Mouse (Mus musculus) E14TG2a.4 (cell line): ENCODE measurements at regions not wholly inside any gene's neighbourhood (a gene's known extent, or its start where the extent isn't known, plus 50 kb on each side); places are given as distances from the start of the nearest gene placed in this dataset.

ENCODE experiments used
- H3K27me3 ChIP-seq: 2 replicates; pipeline ENCODE4 v1.6.1; 2014; ENCODE audit warnings: low read length, control low read depth; ENCODE audit not compliant: insufficient read depth
- H3K36me3 ChIP-seq: 2 replicates; pipeline ENCODE4 v1.6.1; 2014; ENCODE audit warnings: low read length, control low read depth; ENCODE audit not compliant: insufficient read depth
- H3K4me1 ChIP-seq: replicated peaks from 2 replicates; pipeline ENCODE4 v1.6.1; 2014; ENCODE audit warnings: low read depth, low read length, control low read depth
- H3K4me3 ChIP-seq: replicated peaks from 2 replicates; pipeline ENCODE4 v1.5.1; 2014; ENCODE audit warnings: mild to moderate bottlenecking, low read length
- H3K9me3 ChIP-seq: 2 replicates; pipeline ENCODE4 v1.6.1; 2014; ENCODE audit warnings: low read length, control low read depth
- CTCF ChIP-seq: conservative IDR thresholded peaks from 2 replicates; pipeline ENCODE4 v1.5.1; 2014; ENCODE audit warnings: low read length
- NANOG ChIP-seq: IDR thresholded peaks from 2 replicates; pipeline ENCODE4 v1.6.1; 2014; ENCODE audit warnings: borderline replicate concordance, low read length, mixed read lengths
- POU5F1 ChIP-seq: IDR thresholded peaks from 2 replicates; pipeline ENCODE4 v1.6.1; 2014; ENCODE audit warnings: low read length, borderline replicate concordance

DNA sequence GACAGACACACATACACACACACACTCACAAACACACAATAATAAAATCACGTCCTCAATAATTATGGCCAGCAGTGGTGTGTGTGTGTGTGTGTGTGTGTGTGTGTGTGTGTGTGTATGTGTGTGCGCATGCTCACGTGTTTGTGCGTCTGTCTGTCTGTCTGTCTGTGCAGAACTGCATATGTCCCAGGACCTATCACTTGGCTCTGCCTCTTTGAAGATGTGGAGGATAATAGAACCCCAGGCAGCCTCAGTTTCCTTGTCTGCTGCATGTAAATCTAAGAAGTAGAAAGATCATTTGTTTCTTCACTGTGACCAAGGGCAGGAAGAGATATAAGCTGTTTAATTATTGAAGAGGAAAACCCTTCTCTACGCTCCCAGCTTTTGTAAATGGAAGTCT, 109.9 kb downstream of the Cartpt start:
- no peaks in the 10 kb centered on the region for H3K9me3 ChIP-seq
- H3K4me3 ChIP-seq, result no peak overlapping the region
- no peaks in the 10 kb centered on the region for H3K27me3 ChIP-seq
- TF ChIP-seq CTCF (no peak), POU5F1 (no peak), NANOG (no peak)
- peaks cover 16% of the 10 kb centered on the region for H3K4me1 ChIP-seq
- H3K36me3 ChIP-seq, result no peaks in the 10 kb centered on the region

DNA sequence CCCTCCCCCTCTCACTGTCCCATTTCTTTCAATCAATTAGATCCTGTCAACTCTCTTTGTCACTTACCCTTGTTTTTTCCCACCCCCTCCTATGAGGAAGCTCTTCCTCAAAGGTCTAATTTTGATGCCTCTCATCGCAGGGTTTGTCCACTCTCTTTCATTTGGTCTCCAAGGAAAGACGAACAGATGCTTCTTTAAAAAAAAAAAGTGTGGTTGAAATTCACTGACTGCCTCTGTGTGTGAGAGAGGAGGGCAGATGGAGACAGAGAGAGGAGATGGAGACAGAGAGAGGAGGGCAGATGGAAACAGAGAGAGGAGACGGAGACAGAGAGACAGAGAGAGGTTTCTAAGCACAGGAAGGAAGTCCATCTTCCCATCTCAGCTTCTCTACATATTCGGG, 113.1 kb downstream of the Cartpt start:
- Histone ChIP-seq H3K27me3 (no peaks in the 10 kb centered on the region), H3K4me1 (no peaks in the 10 kb centered on the region; the same call in 1 of the 2 replicates), H3K4me3 (no peak overlapping the region), H3K36me3 (no peaks in the 10 kb centered on the region), H3K9me3 (peaks cover 9% of the 10 kb centered on the region)
- no peak for TF ChIP-seq POU5F1
- TF ChIP-seq CTCF, result no peak
- no peak for TF ChIP-seq NANOG

DNA sequence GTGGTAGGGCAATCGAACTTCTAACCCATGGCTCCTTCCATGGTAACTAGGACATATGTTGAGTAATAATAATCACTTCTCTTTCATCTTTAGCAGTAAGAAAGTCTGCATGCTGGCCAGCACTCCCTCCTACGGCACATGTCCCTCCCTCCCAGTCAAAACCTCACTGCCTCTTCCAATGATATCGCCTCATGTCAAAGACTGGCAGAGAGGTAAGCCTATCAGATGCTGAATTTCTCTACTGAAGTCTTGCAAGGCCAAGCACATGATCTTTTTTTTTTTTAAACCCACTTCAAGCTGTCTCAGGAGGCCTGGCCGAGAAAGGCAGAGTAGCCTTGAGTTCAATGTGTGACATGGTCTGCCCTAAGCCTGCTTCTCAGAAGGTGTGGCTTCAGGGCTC, 115.5 kb downstream of the Cartpt start:
- Histone ChIP-seq H3K9me3 (peaks cover 31% of the 10 kb centered on the region), H3K36me3 (no peaks in the 10 kb centered on the region; the same call in 1 of the 2 replicates), H3K4me3 (no peak overlapping the region), H3K4me1 (no peaks in the 10 kb centered on the region; the same call in 1 of the 2 replicates), H3K27me3 (no peaks in the 10 kb centered on the region)
- TF ChIP-seq POU5F1 (no peak), NANOG (no peak), CTCF (no peak)

DNA sequence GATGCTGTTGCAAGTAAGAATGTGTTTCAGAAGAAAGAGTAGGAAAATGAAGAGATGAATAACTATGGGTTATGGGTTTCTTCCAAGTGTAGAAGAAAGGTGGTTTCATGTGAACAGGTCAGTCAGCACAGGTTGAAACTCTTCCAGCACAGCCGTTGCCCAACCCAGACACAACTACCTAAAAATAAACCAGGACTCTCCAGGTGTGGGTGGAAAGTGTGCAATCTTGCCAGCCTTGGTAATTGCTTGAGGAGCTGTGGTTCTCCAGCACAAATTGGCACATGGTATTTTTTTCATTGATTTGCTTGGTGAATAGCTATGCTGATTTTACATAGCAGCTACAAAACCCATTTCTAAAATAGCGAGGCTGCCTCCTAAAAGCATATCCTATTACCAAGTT, 116.6 kb downstream of the Cartpt start:
- TF ChIP-seq NANOG (no peak), POU5F1 (no peak), CTCF (no peak)
- peaks cover 32% of the 10 kb centered on the region for H3K9me3 ChIP-seq
- H3K4me1 ChIP-seq, result no peaks in the 10 kb centered on the region
- no peaks in the 10 kb centered on the region; the same call in 1 of the 2 replicates for H3K36me3 ChIP-seq
- no peak overlapping the region for H3K4me3 ChIP-seq
- no peaks in the 10 kb centered on the region for H3K27me3 ChIP-seq

DNA sequence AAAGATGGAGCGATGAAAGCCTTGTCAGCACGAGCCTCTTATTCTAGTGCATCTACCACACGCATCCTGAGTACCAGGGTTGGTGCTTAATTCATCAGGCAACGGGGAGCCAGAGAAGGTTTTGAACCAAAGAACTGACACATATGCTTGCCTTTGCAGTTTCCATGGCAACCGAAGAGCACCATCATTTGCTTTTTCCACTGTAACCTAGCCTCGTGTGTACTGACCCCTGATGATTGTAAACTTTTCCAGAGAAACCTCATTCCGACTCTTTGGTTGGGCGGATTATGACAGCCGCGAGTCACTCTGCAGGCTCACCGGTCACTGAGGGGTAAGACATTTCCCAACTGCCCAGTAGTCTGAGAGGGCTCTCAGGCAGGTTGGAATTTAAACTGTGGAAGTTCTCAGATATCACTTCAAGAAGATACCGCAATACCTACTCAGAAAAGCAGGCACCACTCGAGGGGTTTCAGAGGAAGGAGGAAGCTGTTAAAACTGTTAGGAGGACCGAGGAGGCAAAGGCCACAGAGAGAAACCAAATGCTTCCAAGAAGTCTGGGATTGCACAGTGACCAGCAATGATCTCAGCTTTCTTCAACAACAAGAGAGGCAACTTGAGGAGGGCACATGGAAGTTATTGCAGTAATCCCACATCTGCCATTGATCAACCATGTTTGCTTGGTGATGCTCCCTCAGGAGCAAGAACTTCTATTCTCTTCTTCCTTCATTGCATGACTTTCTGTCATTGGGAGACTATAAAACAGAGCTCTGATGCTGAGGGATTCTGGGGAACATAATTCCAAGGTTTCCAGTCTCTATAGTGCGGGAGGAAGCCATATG, 117.8 kb downstream of the Cartpt start:
- no peaks in the 10 kb centered on the region for H3K27me3 ChIP-seq

DNA sequence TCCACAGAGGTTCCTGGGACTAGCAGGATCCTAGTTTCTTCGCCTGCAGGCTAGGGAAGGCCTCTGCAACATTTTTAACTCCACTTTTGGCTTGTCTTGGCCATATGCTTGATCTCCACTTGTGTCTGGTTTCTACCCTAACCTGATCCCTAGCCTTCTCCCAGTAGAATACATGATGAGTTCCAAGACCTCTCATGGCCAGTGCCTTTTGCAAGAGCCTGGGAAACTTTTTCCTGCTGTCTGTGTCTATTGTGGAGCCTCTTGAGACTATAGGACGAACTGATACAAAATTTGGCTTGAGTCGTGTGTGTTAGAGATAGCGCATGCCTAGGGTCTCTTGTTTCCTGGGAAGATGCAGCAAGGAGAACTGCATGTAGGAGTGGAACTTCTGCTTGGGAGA, 119.3 kb downstream of the Cartpt start:
- H3K4me3 ChIP-seq, result no peak overlapping the region

More for the DNA sequence above, 117.8 kb downstream of the Cartpt start:
- no peaks in the 10 kb centered on the region; the same call in 1 of the 2 replicates for H3K36me3 ChIP-seq
- no peak for TF ChIP-seq NANOG
- TF ChIP-seq POU5F1, result no peak
- no peak for TF ChIP-seq CTCF
- no peaks in the 10 kb centered on the region for H3K4me1 ChIP-seq
- peaks cover 32% of the 10 kb centered on the region for H3K9me3 ChIP-seq
- no peak overlapping the region for H3K4me3 ChIP-seq

DNA sequence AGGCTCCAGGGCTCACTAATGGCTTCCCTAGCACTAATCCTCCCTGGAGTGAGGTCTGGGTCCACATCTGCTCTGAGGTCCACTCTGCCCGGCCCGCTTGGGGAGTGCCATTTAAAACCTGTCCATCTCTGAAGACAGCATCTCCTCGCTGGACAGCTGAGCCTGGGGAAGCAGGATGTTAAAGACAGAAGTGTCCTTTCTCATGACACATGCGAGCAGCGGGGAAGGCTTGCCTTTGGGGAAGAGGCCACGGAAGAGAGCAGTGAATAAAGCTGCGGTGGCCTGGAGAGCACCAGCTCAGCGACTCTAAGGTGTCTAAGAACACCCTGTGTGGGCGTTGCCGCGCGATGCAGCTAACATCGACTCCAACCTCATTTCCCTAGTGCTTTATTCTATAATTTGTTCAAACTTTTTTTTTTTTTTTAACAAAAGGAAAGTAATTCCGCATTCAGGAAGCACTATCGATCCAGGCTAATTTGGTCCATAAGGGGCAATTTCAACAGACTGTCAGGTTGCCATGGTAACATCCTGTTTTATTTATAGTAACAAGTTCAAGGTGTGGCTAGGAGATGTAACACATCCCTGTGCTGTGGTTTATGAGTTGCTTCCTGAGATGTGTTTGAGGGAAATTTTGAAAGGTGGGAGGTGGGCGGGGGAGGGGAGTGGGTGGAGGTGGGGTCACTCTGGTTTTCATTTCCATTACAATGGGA, 120.0 kb downstream of the Cartpt start:
- H3K36me3 ChIP-seq, result no peaks in the 10 kb centered on the region; the same call in 1 of the 2 replicates
- H3K4me3 ChIP-seq, result no peak overlapping the region
- H3K9me3 ChIP-seq, result peaks cover 32% of the 10 kb centered on the region
- no peaks in the 10 kb centered on the region for H3K4me1 ChIP-seq
- TF ChIP-seq CTCF (no peak), NANOG (no peak), POU5F1 (no peak)
- no peaks in the 10 kb centered on the region for H3K27me3 ChIP-seq

More for the DNA sequence above, 119.3 kb downstream of the Cartpt start:
- Histone ChIP-seq H3K27me3 (no peaks in the 10 kb centered on the region), H3K9me3 (peaks cover 32% of the 10 kb centered on the region), H3K4me1 (no peaks in the 10 kb centered on the region), H3K36me3 (no peaks in the 10 kb centered on the region; the same call in 1 of the 2 replicates)
- TF ChIP-seq CTCF (no peak), NANOG (no peak), POU5F1 (no peak)

DNA sequence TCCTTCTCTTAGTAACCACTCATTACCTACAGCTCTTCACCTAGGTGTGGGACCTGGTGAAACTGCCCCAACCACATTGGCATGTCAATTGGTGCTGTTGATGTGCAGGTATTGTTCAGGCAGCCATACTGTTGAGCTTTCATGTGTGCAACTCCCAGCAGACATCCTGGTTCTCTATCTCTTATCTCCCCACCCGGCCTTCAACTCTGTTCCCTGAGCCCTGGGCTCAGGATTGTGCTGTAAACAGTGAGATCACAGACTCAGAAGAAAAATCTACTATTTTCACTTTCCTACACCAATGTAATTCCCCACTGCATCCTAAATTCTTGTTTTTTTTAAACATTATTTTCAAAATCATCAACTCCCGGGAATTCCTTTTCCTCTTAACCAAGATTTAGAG, 122.1 kb downstream of the Cartpt start:
- Histone ChIP-seq H3K4me3 (no peak overlapping the region), H3K4me1 (no peaks in the 10 kb centered on the region), H3K27me3 (no peaks in the 10 kb centered on the region), H3K9me3 (peaks cover 37% of the 10 kb centered on the region), H3K36me3 (no peaks in the 10 kb centered on the region; the same call in 1 of the 2 replicates)
- TF ChIP-seq NANOG (no peak), POU5F1 (no peak), CTCF (no peak)
